Mouse (Mus musculus): ENCODE results near the gene Sdc4.
A peak's percentile ranks its signal among the peaks of the same experiment; 100 is the strongest.

Gene Sdc4

GRCm38 (mm10) chr2:164431676-164432465, 11.8 kb downstream of the Sdc4 start:
- DNase-seq (ENCODE audit: low spot score), result no peak

- no peak for DNase-seq (ENCODE audit: low spot score)
Observed at GRCm38 (mm10) chr2:164430697-164431096, 13.0 kb downstream of the Sdc4 start.

- DNase-seq (ENCODE audit: low spot score), result no peak
Observed at GRCm38 (mm10) chr2:164429881-164430615, 13.6 kb downstream of the Sdc4 start.

- no peak for DNase-seq (ENCODE audit: low spot score)
Observed at GRCm38 (mm10) chr2:164428451-164428850, 15.2 kb downstream of the Sdc4 start.

GRCm38 (mm10) chr2:164426952-164427351, 16.7 kb downstream of the Sdc4 start:
- no peak for DNase-seq (ENCODE audit: low spot score)

GRCm38 (mm10) chr2:164426121-164426520, 17.6 kb downstream of the Sdc4 start:
- no peak for DNase-seq (ENCODE audit: low spot score)

GRCm38 (mm10) chr2:164425401-164425800, 18.3 kb downstream of the Sdc4 start:
- DNase-seq (ENCODE audit: low spot score), result no peak

- no peak for DNase-seq (ENCODE audit: low spot score)
Observed at GRCm38 (mm10) chr2:164424406-164424805, 19.3 kb downstream of the Sdc4 start.

GRCm38 (mm10) chr2:164423464-164423863, 20.2 kb downstream of the Sdc4 start:
- DNase-seq (ENCODE audit: low spot score), result no peak

- DNase-seq (ENCODE audit: low spot score), result peak; percentile 14
Observed at GRCm38 (mm10) chr2:164422675-164423393, 20.9 kb downstream of the Sdc4 start.

GRCm38 (mm10) chr2:164421979-164422378, 21.7 kb downstream of the Sdc4 start:
- no peak for DNase-seq (ENCODE audit: low spot score)

- DNase-seq (ENCODE audit: low spot score), result no peak
Observed at GRCm38 (mm10) chr2:164421306-164421705, 22.4 kb downstream of the Sdc4 start.

GRCm38 (mm10) chr2:164419489-164419888, 24.2 kb downstream of the Sdc4 start:
- DNase-seq (ENCODE audit: low spot score), result no peak

- DNase-seq (ENCODE audit: low spot score), result no peak
Observed at GRCm38 (mm10) chr2:164418308-164418875, 25.3 kb downstream of the Sdc4 start.

- DNase-seq (ENCODE audit: low spot score), result no peak
Observed at GRCm38 (mm10) chr2:164417198-164417597, 26.5 kb downstream of the Sdc4 start.

GRCm38 (mm10) chr2:164414581-164414980, 29.1 kb downstream of the Sdc4 start:
- no peak for DNase-seq (ENCODE audit: low spot score)

- no peak for DNase-seq (ENCODE audit: low spot score)
Observed at GRCm38 (mm10) chr2:164414167-164414566, 29.5 kb downstream of the Sdc4 start.

GRCm38 (mm10) chr2:164407708-164408107, 36.0 kb downstream of the Sdc4 start:
- DNase-seq (ENCODE audit: low spot score), result peak; percentile 27

GRCm38 (mm10) chr2:164405519-164405918, 38.2 kb downstream of the Sdc4 start:
- no peak for DNase-seq (ENCODE audit: low spot score)

GRCm38 (mm10) chr2:164405060-164405459, 38.6 kb downstream of the Sdc4 start, which contains the start of gene Matn4:
Matn4 (minus strand) TSS chr2:164405160.
- DNase-seq (ENCODE audit: low spot score), result no peak

GRCm38 (mm10) chr2:164404082-164404990, 39.4 kb downstream of the Sdc4 start:
- no peak for DNase-seq (ENCODE audit: low spot score)
